Mouse (Mus musculus): ENCODE results near the gene Dhrs4. TPM values are rescaled to one million over a fixed set of nuclear protein-coding genes. Genes with fewer than 3 reads are reported as not detected.

The Dhrs4 gene
- polyA plus RNA-seq, 1 experiment from 2014 or later, result 83.4 TPM

- WGBS, result 64% methylated on average over 22 of the region's 22 CpGs
- Histone ChIP-seq H3K27me3 (peaks cover 7% of the 10 kb centered on the region), H3K27ac (replicated peaks) (no peak within 1 kb of the TSS), H3K36me3 (no peaks in the 10 kb centered on the region), H3K4me3 (replicated peaks) (no peak within 1 kb of the TSS), H3K4me1 (peaks cover 10% of the 10 kb centered on the region; the same call in 1 of the 2 replicates), H3K9me3 (replicated peaks) (no peaks in the 10 kb centered on the region), H3K9ac (no peak within 1 kb of the TSS), H3K4me2 (replicated peaks) (no peak within 1 kb of the TSS)
- ATAC-seq (ENCODE audit: insufficient number of reproducible peaks, low FRiP score, low TSS enrichment, low read depth), result no peak
These were observed 31.7 kb downstream of the Dhrs4 start, which contains the start of gene Cpne6 for GRCm38 (mm10) chr14:55510125-55510731. TSS of gene Cpne6 (plus strand) at chr14:55510445.

- H3K4me1 ChIP-seq, result peaks cover 10% of the 10 kb centered on the region; the same call in 1 of the 2 replicates
- 41% methylated on average over 7 of the region's 7 CpGs for WGBS
- peaks cover 7% of the 10 kb centered on the region for H3K27me3 ChIP-seq
- H3K9me3 ChIP-seq (replicated peaks), result no peaks in the 10 kb centered on the region
- no peak overlapping the region for H3K9ac ChIP-seq
- H3K36me3 ChIP-seq, result no peaks in the 10 kb centered on the region
- no peak overlapping the region for H3K4me2 ChIP-seq (replicated peaks)
- H3K27ac ChIP-seq (replicated peaks), result no peak overlapping the region
- ATAC-seq (ENCODE audit: insufficient number of reproducible peaks, low FRiP score, low TSS enrichment, low read depth), result no peak
- no peak overlapping the region for H3K4me3 ChIP-seq (replicated peaks)
These were observed 32.5 kb downstream of the Dhrs4 start for GRCm38 (mm10) chr14:55511037-55511436.

GRCm38 (mm10) chr14:55513927-55514326, 35.4 kb downstream of the Dhrs4 start:
- WGBS, result 68% methylated on average over 10 of the region's 10 CpGs
- Histone ChIP-seq H3K27me3 (peaks cover 15% of the 10 kb centered on the region), H3K36me3 (no peaks in the 10 kb centered on the region), H3K4me1 (peaks cover 10% of the 10 kb centered on the region; the same call in 1 of the 2 replicates), H3K27ac (replicated peaks) (no peak overlapping the region), H3K9ac (no peak overlapping the region), H3K9me3 (replicated peaks) (no peaks in the 10 kb centered on the region), H3K4me3 (replicated peaks) (no peak overlapping the region), H3K4me2 (replicated peaks) (no peak overlapping the region)
- ATAC-seq (ENCODE audit: insufficient number of reproducible peaks, low FRiP score, low TSS enrichment, low read depth), result no peak

- ATAC-seq (ENCODE audit: insufficient number of reproducible peaks, low FRiP score, low TSS enrichment, low read depth), result no peak
- Histone ChIP-seq H3K4me3 (replicated peaks) (no peak overlapping the region), H3K4me1 (peaks cover 11% of the 10 kb centered on the region), H3K36me3 (no peaks in the 10 kb centered on the region), H3K4me2 (replicated peaks) (no peak overlapping the region), H3K27ac (replicated peaks) (no peak overlapping the region), H3K27me3 (peaks cover 29% of the 10 kb centered on the region), H3K9ac (peak overlapping the region; percentile 9; the same call in 1 of the 2 replicates), H3K9me3 (replicated peaks) (no peaks in the 10 kb centered on the region)
- WGBS, result 76% methylated on average over 4 of the region's 4 CpGs
These were observed 37.3 kb downstream of the Dhrs4 start for GRCm38 (mm10) chr14:55515846-55516245.

- 63% methylated on average over 2 of the region's 2 CpGs for WGBS
- peaks cover 47% of the 10 kb centered on the region for H3K27me3 ChIP-seq
- ATAC-seq (ENCODE audit: insufficient number of reproducible peaks, low FRiP score, low TSS enrichment, low read depth), result no peak
These were observed 40.3 kb downstream of the Dhrs4 start for GRCm38 (mm10) chr14:55518897-55519296.

GRCm38 (mm10) chr14:55519604-55520003, 41.0 kb downstream of the Dhrs4 start:
- 72% methylated on average over 4 of the region's 4 CpGs for WGBS
- Histone ChIP-seq H3K9ac (no peak overlapping the region), H3K27ac (replicated peaks) (no peak overlapping the region), H3K27me3 (peaks cover 47% of the 10 kb centered on the region), H3K9me3 (replicated peaks) (no peaks in the 10 kb centered on the region), H3K4me2 (replicated peaks) (no peak overlapping the region), H3K36me3 (no peaks in the 10 kb centered on the region), H3K4me3 (replicated peaks) (no peak overlapping the region), H3K4me1 (peaks cover 10% of the 10 kb centered on the region)
- ATAC-seq (ENCODE audit: insufficient number of reproducible peaks, low FRiP score, low TSS enrichment, low read depth), result no peak

More at GRCm38 (mm10) chr14:55518897-55519296, 40.3 kb downstream of the Dhrs4 start:
- Histone ChIP-seq H3K4me2 (replicated peaks) (no peak overlapping the region), H3K36me3 (no peaks in the 10 kb centered on the region), H3K4me1 (peaks cover 10% of the 10 kb centered on the region), H3K9me3 (replicated peaks) (no peaks in the 10 kb centered on the region), H3K9ac (no peak overlapping the region), H3K27ac (replicated peaks) (no peak overlapping the region), H3K4me3 (replicated peaks) (no peak overlapping the region)

GRCm38 (mm10) chr14:55520451-55521361, 42.1 kb downstream of the Dhrs4 start:
- no peak overlapping the region for H3K27ac ChIP-seq (replicated peaks)
- peak; percentile 41; the same call in 1 of the 2 replicates for ATAC-seq (ENCODE audit: insufficient number of reproducible peaks, low FRiP score, low TSS enrichment, low read depth)
- H3K27me3 ChIP-seq, result peaks cover 47% of the 10 kb centered on the region

GRCm38 (mm10) chr14:55524062-55524461, 45.5 kb downstream of the Dhrs4 start:
- WGBS, result 55% methylated on average over 4 of the region's 4 CpGs
- no peaks in the 10 kb centered on the region for H3K36me3 ChIP-seq
- peaks cover 40% of the 10 kb centered on the region for H3K27me3 ChIP-seq
- H3K27ac ChIP-seq (replicated peaks), result no peak overlapping the region
- H3K4me2 ChIP-seq (replicated peaks), result no peak overlapping the region
- peaks cover 10% of the 10 kb centered on the region for H3K4me1 ChIP-seq
- no peaks in the 10 kb centered on the region for H3K9me3 ChIP-seq (replicated peaks)
- no peak overlapping the region for H3K9ac ChIP-seq
- ATAC-seq (ENCODE audit: insufficient number of reproducible peaks, low FRiP score, low TSS enrichment, low read depth), result no peak
- no peak overlapping the region for H3K4me3 ChIP-seq (replicated peaks)

More at GRCm38 (mm10) chr14:55520451-55521361, 42.1 kb downstream of the Dhrs4 start:
- H3K4me1 ChIP-seq, result peaks cover 10% of the 10 kb centered on the region
- under 1% methylated on average over 61 of the region's 61 CpGs for WGBS
- H3K9me3 ChIP-seq (replicated peaks), result no peaks in the 10 kb centered on the region
- H3K4me2 ChIP-seq (replicated peaks), result peak overlapping the region; percentile 92
- H3K36me3 ChIP-seq, result no peaks in the 10 kb centered on the region
- peak overlapping the region; percentile 23 for H3K9ac ChIP-seq
- H3K4me3 ChIP-seq (replicated peaks), result peak overlapping the region; percentile 47

GRCm38 (mm10) chr14:55524785-55525184, 46.2 kb downstream of the Dhrs4 start, which contains the start of gene Nrl:
TSS of gene Nrl (minus strand) at chr14:55524981.
- no peak within 1 kb of the TSS for H3K9ac ChIP-seq
- WGBS, result 31% methylated on average over 8 of the region's 8 CpGs
- H3K27ac ChIP-seq (replicated peaks), result no peak within 1 kb of the TSS
- H3K4me3 ChIP-seq (replicated peaks), result no peak within 1 kb of the TSS
- peaks cover 42% of the 10 kb centered on the region for H3K27me3 ChIP-seq
- H3K4me1 ChIP-seq, result peaks cover 10% of the 10 kb centered on the region
- no peaks in the 10 kb centered on the region for H3K9me3 ChIP-seq (replicated peaks)
- ATAC-seq (ENCODE audit: insufficient number of reproducible peaks, low FRiP score, low TSS enrichment, low read depth), result no peak
- no peaks in the 10 kb centered on the region for H3K36me3 ChIP-seq
- H3K4me2 ChIP-seq (replicated peaks), result no peak within 1 kb of the TSS

GRCm38 (mm10) chr14:55526674-55527073, 48.1 kb downstream of the Dhrs4 start:
- H3K4me2 ChIP-seq (replicated peaks), result no peak overlapping the region
- H3K4me1 ChIP-seq, result no peaks in the 10 kb centered on the region
- peaks cover 34% of the 10 kb centered on the region for H3K27me3 ChIP-seq
- H3K36me3 ChIP-seq, result no peaks in the 10 kb centered on the region
- no peak overlapping the region for H3K9ac ChIP-seq
- no peak overlapping the region for H3K4me3 ChIP-seq (replicated peaks)
- WGBS, result 76% methylated on average over 2 of the region's 2 CpGs
- no peaks in the 10 kb centered on the region for H3K9me3 ChIP-seq (replicated peaks)
- no peak overlapping the region for H3K27ac ChIP-seq (replicated peaks)
- ATAC-seq (ENCODE audit: insufficient number of reproducible peaks, low FRiP score, low TSS enrichment, low read depth), result no peak

- no peaks in the 10 kb centered on the region for H3K9me3 ChIP-seq (replicated peaks)
- no peak overlapping the region for H3K27ac ChIP-seq (replicated peaks)
- H3K9ac ChIP-seq, result no peak overlapping the region
- H3K4me2 ChIP-seq (replicated peaks), result no peak overlapping the region
- no peaks in the 10 kb centered on the region for H3K4me1 ChIP-seq
- H3K36me3 ChIP-seq, result no peaks in the 10 kb centered on the region
- H3K4me3 ChIP-seq (replicated peaks), result no peak overlapping the region
- H3K27me3 ChIP-seq, result peaks cover 21% of the 10 kb centered on the region
- WGBS, result 16% methylated on average over 3 of the region's 3 CpGs
- ATAC-seq (ENCODE audit: insufficient number of reproducible peaks, low FRiP score, low TSS enrichment, low read depth), result no peak
These were observed 49.4 kb downstream of the Dhrs4 start for GRCm38 (mm10) chr14:55527940-55528339.
